Mouse (Mus musculus): ENCODE data around the gene Osm.

DNA sequence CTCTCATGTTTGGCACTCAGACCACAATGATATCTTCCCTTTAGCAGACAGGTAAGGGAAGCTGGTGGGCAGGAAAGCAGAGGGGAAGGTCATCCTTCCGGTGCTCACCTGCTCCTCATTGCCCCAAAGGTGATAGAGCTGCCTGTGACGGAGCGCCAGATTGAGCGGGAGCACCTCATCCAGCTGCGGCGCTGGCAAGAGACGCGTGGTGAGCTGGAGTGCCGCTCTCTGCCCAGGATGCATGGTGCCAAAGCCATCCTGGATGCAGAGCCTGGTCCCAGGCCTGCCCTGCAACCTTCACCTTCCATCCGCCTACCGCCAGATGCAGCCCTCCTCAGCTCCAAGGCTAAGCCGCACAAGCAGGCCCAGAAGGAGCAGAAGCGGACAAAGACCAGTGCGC is 21.6 kb upstream of the Osm start:
- TF ChIP-seq CTCF (IDR thresholded peaks at IDR 0.05; ENCODE audit: low read depth) (no peak), EP300 (IDR thresholded peaks at IDR 0.05; ENCODE audit: low read depth) (no peak)

All from liver, embryonic 14.5 days (tissue).